Mouse (Mus musculus) testis, postnatal 10 days (tissue): Measurements from ENCODE around the gene Ccdc34.

Source experiments
- DNase-seq: peaks from one replicate; pipeline ENCODE4 v3.0.0; 2021; ENCODE audit warnings: low spot score

Gene Ccdc34

GRCm38 (mm10) chr2:110214991-110215684 lies 197.5 kb downstream of the Ccdc34 start:
- no peak for DNase-seq

DNA sequence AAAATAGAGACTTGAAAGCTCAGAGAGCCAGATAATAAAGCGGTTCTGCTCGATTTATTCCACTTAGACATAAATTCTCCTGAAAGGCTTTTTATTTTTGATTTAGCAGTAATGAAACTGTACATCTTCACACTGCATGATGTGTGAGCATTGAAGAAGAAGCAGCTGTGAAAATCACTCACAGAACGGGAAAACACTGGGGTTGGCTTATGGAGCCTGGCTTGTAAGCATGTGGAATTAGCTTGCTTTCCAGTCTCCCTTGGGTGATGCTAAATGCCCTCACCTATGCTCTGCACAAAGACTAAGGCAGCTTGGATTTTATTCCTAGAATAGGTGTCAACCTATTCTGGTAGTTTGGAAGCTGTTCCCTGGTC lies 198.1 kb downstream of the Ccdc34 start:
- no peak for DNase-seq

DNA sequence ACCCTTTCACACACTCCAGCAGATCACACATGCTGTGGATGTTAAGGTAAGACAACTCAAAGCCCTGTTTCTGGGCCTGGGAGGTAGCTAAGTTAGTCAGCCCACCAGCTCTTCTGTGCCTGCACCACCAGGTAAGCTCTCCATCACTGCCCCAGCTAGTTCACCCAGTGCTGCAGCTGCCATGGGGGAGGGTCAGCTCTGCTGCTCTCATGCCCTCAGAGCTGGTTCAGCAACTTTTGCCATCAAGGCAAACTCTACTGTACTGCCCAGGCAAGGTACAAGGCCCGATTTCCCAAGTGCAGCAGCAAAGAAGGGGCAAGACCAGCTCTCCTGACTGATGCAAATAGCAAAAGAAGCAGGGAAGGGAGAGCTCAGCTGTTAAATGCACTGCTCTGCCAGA lies 202.9 kb downstream of the Ccdc34 start:
- DNase-seq = no peak

GRCm38 (mm10) chr2:110222793-110223192 lies 205.2 kb downstream of the Ccdc34 start:
- no peak for DNase-seq
